Mouse (Mus musculus): Measurements from ENCODE around the gene Aadacl2.

Aadacl2 gene

GRCm38 (mm10) chr3:60006443-60006842 is at the start of gene Aadacl2:
Gene Aadacl2 (plus strand): TSS chr3:60006743.
- DNase-seq (ENCODE audit: low spot score): no peak

- DNase-seq (ENCODE audit: low spot score): no peak
Observed at GRCm38 (mm10) chr3:59970891-59971290, 35.7 kb upstream of the Aadacl2 start.

- DNase-seq (ENCODE audit: low spot score): no peak
Observed at GRCm38 (mm10) chr3:59974591-59974990, 32.0 kb upstream of the Aadacl2 start.

- no peak for DNase-seq (ENCODE audit: low spot score)
Observed at GRCm38 (mm10) chr3:60003622-60004021, 2.9 kb upstream of the Aadacl2 start.

- DNase-seq (ENCODE audit: low spot score): no peak
Observed at GRCm38 (mm10) chr3:60025417-60025816, 18.9 kb downstream of the Aadacl2 start, which contains the start of gene Aadac. Gene Aadac (plus strand): TSS chr3:60025717.

- no peak for DNase-seq (ENCODE audit: low spot score)
Observed at GRCm38 (mm10) chr3:60031511-60031910, 25.0 kb downstream of the Aadacl2 start.

- DNase-seq (ENCODE audit: low spot score): no peak
Observed at GRCm38 (mm10) chr3:60046221-60046913, 39.8 kb downstream of the Aadacl2 start.

- no peak for DNase-seq (ENCODE audit: low spot score)
Observed at GRCm38 (mm10) chr3:60053231-60053927, 46.8 kb downstream of the Aadacl2 start.

GRCm38 (mm10) chr3:60053931-60054330 is 47.4 kb downstream of the Aadacl2 start:
- no peak for DNase-seq (ENCODE audit: low spot score)

GRCm38 (mm10) chr3:60056451-60056850 is 49.9 kb downstream of the Aadacl2 start:
- DNase-seq (ENCODE audit: low spot score): no peak

GRCm38 (mm10) chr3:60057070-60057808 is 50.7 kb downstream of the Aadacl2 start:
- no peak for DNase-seq (ENCODE audit: low spot score)

GRCm38 (mm10) chr3:60057809-60058082 is 51.2 kb downstream of the Aadacl2 start:
- DNase-seq (ENCODE audit: low spot score): no peak

All from testis, postnatal 14 days (tissue).